Mouse (Mus musculus) embryonic facial prominence, embryonic 14.5 days (tissue): ENCODE data around the gene Gm20388. TPM values are rescaled to one million over a fixed set of nuclear protein-coding genes. Genes with fewer than 3 reads are reported as not detected.

Experiments used
- ATAC-seq: fragments of 200-750 bp; cut with Nextera tagmentation; 2 replicates; pipeline ENCODE4 v1.8.0; 2017; ENCODE audit warnings: low read depth, moderate number of reproducible peaks, moderate TSS enrichment
- DNase-seq: peaks from one replicate; pipeline ENCODE4 v3.0.0-alpha.2; 2015; ENCODE audit warnings: low spot score
- H3K27ac ChIP-seq: fragments of 300-500 bp; sonication (generic); replicated peaks from 2 replicates; pipeline ENCODE4 v1.5.1; 2014; ENCODE audit warnings: low read depth, mild to moderate bottlenecking, low read length, moderate library complexity
- H3K27me3 ChIP-seq: fragments of 300-500 bp; sonication (generic); replicated peaks from 2 replicates; pipeline ENCODE4 v1.6.1; 2014; ENCODE audit warnings: low read length; ENCODE audit not compliant: control insufficient read depth, insufficient read depth
- H3K36me3 ChIP-seq: fragments of 300-500 bp; sonication (generic); 2 replicates; pipeline ENCODE4 v1.6.1; 2014; ENCODE audit warnings: low read length, mixed read lengths; ENCODE audit not compliant: control insufficient read depth, insufficient read depth
- H3K4me1 ChIP-seq: fragments of 300-500 bp; sonication (generic); 2 replicates; pipeline ENCODE4 v1.6.1; 2014; ENCODE audit warnings: antibody characterized with exemption, low read length; ENCODE audit not compliant: control insufficient read depth, insufficient read depth
- H3K4me2 ChIP-seq: fragments of 300-500 bp; sonication (generic); 2 replicates; pipeline ENCODE4 v1.6.1; 2014; ENCODE audit warnings: low read depth, mild to moderate bottlenecking, low read length, moderate library complexity, mixed read lengths
- H3K4me3 ChIP-seq: fragments of 300-500 bp; sonication (generic); 2 replicates; pipeline ENCODE4 v1.5.1; 2014; ENCODE audit warnings: low read depth, mild to moderate bottlenecking, low read length
- H3K9ac ChIP-seq: fragments of 300-500 bp; sonication (generic); 2 replicates; pipeline ENCODE4 v1.6.1; 2014; ENCODE audit warnings: low read depth, mild to moderate bottlenecking, low read length, moderate library complexity, mixed read lengths
- H3K9me3 ChIP-seq: fragments of 300-500 bp; sonication (generic); 2 replicates; pipeline ENCODE4 v1.6.1; 2016; ENCODE audit warnings: low read length; ENCODE audit not compliant: control insufficient read depth
- WGBS: fragments of 180-500 bp; shearing (Covaris S2); extraction: QIAGEN DNeasy Blood & Tissue Kit; methylation state at CpG from one replicate; pipeline ENCODE4 v1.1.7; 2014; 5-methylcytosine and 5-hydroxymethylcytosine counted together
- polyA plus RNA-seq: library from polyadenylated mRNA; unstranded; fragments of >200 nt; fragmentation: Nextera tagmentation; extraction: Ambion mirVana; gene quantifications from 2 replicates; pipeline ENCODE4 v1.2.1, GENCODE M21; 2014

The Gm20388 gene
- polyA plus RNA-seq, 1 experiment from 2014 or later, result not detected

DNA sequence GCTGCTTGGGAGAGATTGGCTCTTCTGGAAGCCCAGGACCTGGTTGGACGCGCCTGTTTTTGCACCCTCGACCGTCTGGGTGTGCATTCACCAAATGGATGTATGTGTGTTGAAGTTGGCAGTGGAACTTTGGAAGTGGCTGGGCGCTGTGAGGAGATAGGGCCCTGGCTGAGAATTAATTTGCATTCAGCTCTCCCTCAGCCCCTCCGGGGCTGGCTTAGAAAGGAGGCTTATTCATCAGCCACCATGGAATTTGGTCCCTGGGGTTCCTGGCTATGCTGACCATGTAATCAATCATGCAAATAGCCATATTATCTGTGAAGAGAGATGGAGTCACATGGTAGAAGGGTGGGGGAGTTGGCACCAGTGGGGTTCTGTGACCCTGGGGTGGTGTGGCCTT lies 1102.7 kb downstream of the Gm20388 start:
- Histone ChIP-seq H3K27me3 (no peaks in the 10 kb centered on the region), H3K9ac (no peak overlapping the region), H3K9me3 (no peaks in the 10 kb centered on the region), H3K27ac (no peak overlapping the region), H3K36me3 (no peaks in the 10 kb centered on the region), H3K4me1 (no peaks in the 10 kb centered on the region), H3K4me3 (no peak overlapping the region), H3K4me2 (no peak overlapping the region)
- 48% methylated on average over 6 of the region's 6 CpGs for WGBS
- DNase-seq, result no peak
- ATAC-seq, result no peak

DNA sequence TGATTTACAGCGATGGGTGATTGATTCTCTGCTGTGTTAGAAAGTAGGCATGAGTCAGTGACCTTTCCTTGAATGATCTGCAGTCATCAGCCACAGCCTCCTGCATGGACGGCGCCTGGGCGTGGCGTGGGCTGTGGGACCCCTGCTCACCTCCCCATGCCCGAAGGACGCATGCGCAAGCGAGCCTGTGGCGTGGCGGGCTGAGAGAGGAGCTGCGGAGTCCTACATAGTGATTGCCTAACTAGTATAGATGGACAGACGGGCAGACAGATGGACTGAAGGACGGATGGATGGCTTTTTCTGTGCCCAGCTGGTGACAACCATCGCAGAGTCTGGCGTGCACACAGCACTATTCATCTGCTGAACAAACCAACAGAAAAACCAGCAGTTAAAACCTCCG lies 1106.0 kb downstream of the Gm20388 start:
- Histone ChIP-seq H3K4me1 (no peaks in the 10 kb centered on the region), H3K27me3 (no peaks in the 10 kb centered on the region), H3K27ac (no peak overlapping the region), H3K36me3 (no peaks in the 10 kb centered on the region), H3K4me3 (no peak overlapping the region), H3K4me2 (no peak overlapping the region), H3K9me3 (no peaks in the 10 kb centered on the region), H3K9ac (no peak overlapping the region)
- WGBS, result 88% methylated on average over 17 of the region's 17 CpGs
- ATAC-seq (no peak), DNase-seq (no peak)

DNA sequence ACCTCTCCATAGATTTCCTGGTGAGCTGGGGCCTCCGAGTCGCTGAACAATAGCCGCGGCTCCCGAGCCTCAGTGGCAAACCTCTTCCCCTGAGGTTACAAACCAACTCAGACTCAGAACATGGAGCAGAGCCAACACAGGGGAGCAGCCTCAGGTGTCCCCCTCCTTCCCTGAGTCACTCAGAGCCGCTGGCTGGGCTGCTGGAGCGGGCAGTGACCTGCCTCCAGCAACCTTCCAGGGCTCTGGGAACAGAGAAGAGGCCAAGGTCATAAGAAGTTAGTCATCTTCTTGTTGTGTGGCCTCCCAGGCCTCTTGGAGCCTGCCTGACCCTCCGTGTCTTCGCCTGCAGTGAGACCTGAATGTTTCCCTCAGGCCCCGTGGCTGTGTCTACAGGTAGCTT lies 1107.6 kb downstream of the Gm20388 start:
- peaks cover 5% of the 10 kb centered on the region; the same call in 1 of the 2 replicates for H3K27me3 ChIP-seq
- H3K4me3 ChIP-seq, result no peak overlapping the region
- ATAC-seq, result no peak
- H3K4me1 ChIP-seq, result no peaks in the 10 kb centered on the region
- 78% methylated on average over 9 of the region's 10 CpGs for WGBS
- no peak overlapping the region for H3K27ac ChIP-seq
- H3K9ac ChIP-seq, result no peak overlapping the region
- no peaks in the 10 kb centered on the region for H3K9me3 ChIP-seq
- H3K4me2 ChIP-seq, result no peak overlapping the region
- no peak for DNase-seq
- no peaks in the 10 kb centered on the region for H3K36me3 ChIP-seq

DNA sequence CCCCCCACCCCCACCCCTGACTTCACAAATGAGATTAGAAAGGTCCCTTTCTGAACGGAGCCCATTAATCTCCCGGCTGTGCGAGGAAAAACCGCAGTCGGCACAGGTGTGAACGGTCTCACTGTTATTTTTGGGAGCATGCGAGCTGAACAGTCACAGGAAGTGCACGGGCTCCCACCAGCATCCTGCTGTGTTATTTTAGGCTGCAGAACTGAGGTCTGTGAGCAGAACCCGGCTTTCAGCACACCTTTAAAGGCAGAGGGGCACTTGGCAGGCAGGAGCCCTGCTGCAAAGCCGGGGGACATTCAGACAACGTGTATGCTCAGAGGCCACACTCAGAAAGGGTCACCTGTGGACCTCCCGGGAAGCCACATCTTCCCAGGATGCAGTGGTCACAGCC lies 1110.8 kb downstream of the Gm20388 start:
- peak; percentile 26 for DNase-seq
- no peak overlapping the region for H3K4me2 ChIP-seq
- no peak overlapping the region for H3K27ac ChIP-seq
- WGBS, result 40% methylated on average over 12 of the region's 12 CpGs
- ATAC-seq, result no peak
- no peak overlapping the region for H3K9ac ChIP-seq
- no peak overlapping the region for H3K4me3 ChIP-seq
- no peaks in the 10 kb centered on the region for H3K4me1 ChIP-seq
- H3K9me3 ChIP-seq, result no peaks in the 10 kb centered on the region
- H3K27me3 ChIP-seq, result peaks cover 5% of the 10 kb centered on the region; the same call in 1 of the 2 replicates
- H3K36me3 ChIP-seq, result no peaks in the 10 kb centered on the region

DNA sequence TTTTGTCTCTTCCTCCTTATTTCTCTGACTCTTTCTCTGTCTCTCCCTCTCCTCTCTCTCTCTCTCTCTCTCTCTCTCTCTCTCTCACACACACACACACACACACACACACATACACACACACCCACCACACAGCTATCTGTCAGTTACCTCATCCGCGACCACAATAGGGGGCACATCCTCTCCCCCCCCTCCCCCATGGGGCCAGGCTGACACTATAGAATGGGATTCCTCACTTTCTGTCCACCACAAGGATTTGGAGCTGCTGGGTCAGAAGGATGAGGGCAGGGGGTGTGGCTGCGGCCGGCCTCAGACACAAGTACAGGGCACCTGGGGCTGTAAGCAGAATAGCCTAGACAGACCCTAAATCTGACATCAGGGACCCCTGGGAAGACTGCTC lies 1112.4 kb downstream of the Gm20388 start:
- H3K9ac ChIP-seq, result no peak overlapping the region
- H3K27me3 ChIP-seq, result peaks cover 5% of the 10 kb centered on the region; the same call in 1 of the 2 replicates
- 95% methylated on average over 4 of the region's 4 CpGs for WGBS
- H3K4me1 ChIP-seq, result no peaks in the 10 kb centered on the region
- no peak overlapping the region for H3K4me2 ChIP-seq
- no peaks in the 10 kb centered on the region for H3K36me3 ChIP-seq
- H3K4me3 ChIP-seq, result no peak overlapping the region
- DNase-seq (no peak), ATAC-seq (no peak)
- no peaks in the 10 kb centered on the region for H3K9me3 ChIP-seq
- no peak overlapping the region for H3K27ac ChIP-seq

DNA sequence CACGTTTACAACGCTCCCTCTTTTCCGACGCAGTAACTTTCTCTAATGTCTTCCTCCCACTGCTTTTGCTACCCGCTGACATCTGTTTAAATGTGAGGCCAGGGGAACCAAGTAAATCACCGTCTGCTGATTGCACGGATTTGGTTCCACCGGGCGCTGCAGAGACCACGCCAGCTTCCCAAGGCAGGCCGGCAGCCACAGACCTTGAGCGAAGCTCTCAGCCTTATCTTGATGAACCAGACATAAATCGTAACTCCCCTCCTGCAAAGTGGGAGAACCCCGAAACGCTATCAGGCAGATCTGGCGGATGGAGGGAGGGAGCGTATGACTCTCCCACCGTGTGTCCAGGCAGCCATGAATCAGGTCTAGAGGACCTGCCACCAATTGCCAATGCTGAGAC lies 1113.1 kb downstream of the Gm20388 start:
- Histone ChIP-seq H3K27me3 (peaks cover 5% of the 10 kb centered on the region; the same call in 1 of the 2 replicates), H3K4me1 (no peaks in the 10 kb centered on the region), H3K4me2 (no peak overlapping the region), H3K36me3 (no peaks in the 10 kb centered on the region), H3K27ac (no peak overlapping the region), H3K9ac (no peak overlapping the region), H3K9me3 (no peaks in the 10 kb centered on the region), H3K4me3 (no peak overlapping the region)
- no peak for ATAC-seq
- WGBS, result 64% methylated on average over 18 of the region's 18 CpGs
- no peak for DNase-seq

DNA sequence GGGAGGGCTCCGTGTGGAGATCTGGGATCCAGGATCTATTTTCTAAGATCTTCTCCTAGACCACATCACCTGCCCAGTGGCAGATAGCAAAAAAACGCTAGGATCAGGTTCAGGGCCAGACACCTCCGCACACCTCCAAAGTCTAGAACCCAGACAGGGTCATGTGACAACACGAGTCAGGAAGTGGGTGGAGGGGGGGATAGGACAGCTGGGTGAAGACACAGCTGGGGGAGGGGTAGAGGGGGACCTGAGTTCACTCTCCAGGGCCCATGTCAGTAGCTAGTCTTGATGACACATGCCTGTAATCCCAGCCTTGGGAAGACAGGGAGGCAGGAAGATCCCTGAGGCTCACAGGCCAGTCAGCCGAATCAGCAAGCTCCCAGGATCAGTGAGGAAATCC lies 1114.8 kb downstream of the Gm20388 start:
- Histone ChIP-seq H3K4me2 (no peak overlapping the region), H3K36me3 (no peaks in the 10 kb centered on the region), H3K9ac (no peak overlapping the region), H3K4me3 (no peak overlapping the region), H3K9me3 (no peaks in the 10 kb centered on the region), H3K4me1 (no peaks in the 10 kb centered on the region), H3K27me3 (peaks cover 5% of the 10 kb centered on the region; the same call in 1 of the 2 replicates), H3K27ac (no peak overlapping the region)
- no peak for ATAC-seq
- WGBS, result 76% methylated on average over 5 of the region's 5 CpGs
- DNase-seq, result no peak

DNA sequence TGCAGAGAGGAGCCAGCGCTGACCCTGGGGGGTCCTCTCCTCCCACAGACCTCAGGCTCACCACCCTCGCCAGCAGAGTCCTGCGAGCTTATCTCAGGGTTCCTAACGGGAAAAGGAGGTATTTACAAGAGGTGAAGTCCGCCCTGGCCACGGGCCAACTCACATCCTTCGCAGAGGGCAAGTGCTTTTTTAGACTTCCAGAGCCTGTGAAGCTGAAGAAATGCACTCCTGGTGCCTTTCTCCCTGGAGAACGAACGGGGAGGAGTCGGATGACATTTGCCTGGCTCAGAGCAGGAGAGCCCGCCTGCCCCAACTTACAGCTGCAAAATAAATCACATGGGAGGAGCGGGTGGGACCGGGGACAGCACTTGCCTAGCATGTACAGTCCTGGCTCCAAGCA lies 1117.1 kb downstream of the Gm20388 start:
- Histone ChIP-seq H3K9me3 (no peaks in the 10 kb centered on the region), H3K9ac (no peak overlapping the region), H3K4me1 (no peaks in the 10 kb centered on the region), H3K27ac (no peak overlapping the region), H3K36me3 (no peaks in the 10 kb centered on the region), H3K27me3 (no peaks in the 10 kb centered on the region), H3K4me3 (no peak overlapping the region), H3K4me2 (no peak overlapping the region)
- WGBS, result 23% methylated on average over 13 of the region's 13 CpGs
- ATAC-seq, result no peak
- DNase-seq, result peak; percentile 57

DNA sequence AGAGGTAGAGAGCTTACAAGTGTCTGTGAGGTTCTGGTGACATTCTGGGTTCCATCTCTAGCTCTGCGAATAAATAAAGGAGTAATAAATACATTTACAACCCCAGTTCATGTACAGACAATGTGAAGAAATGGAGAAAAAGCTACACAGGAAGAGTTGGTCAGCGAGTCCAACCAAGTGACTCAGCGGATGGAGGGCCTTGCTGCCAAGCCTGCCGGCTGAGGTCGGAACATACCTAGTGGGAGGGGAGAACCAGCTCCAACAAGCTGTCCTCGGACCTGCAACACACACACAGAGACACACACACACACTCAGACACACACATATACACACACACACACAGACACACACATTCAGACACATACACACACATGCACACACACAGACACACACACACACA lies 1118.4 kb downstream of the Gm20388 start:
- no peak overlapping the region for H3K4me3 ChIP-seq
- H3K27ac ChIP-seq, result no peak overlapping the region
- H3K9me3 ChIP-seq, result no peaks in the 10 kb centered on the region
- no peak for DNase-seq
- no peak overlapping the region for H3K4me2 ChIP-seq
- H3K4me1 ChIP-seq, result no peaks in the 10 kb centered on the region
- no peak overlapping the region for H3K9ac ChIP-seq
- no peaks in the 10 kb centered on the region for H3K36me3 ChIP-seq
- 89% methylated on average over 6 of the region's 6 CpGs for WGBS
- ATAC-seq, result no peak
- H3K27me3 ChIP-seq, result no peaks in the 10 kb centered on the region
